Mouse (Mus musculus) retina, adult 2 months (tissue): Measurements from ENCODE around the gene Slc22a17.

Source experiments
- DNase-seq: peaks from one replicate; pipeline ENCODE4 v3.0.0-alpha.2; 2012; ENCODE audit warnings: low read depth, low spot score

Slc22a17 gene

DNA sequence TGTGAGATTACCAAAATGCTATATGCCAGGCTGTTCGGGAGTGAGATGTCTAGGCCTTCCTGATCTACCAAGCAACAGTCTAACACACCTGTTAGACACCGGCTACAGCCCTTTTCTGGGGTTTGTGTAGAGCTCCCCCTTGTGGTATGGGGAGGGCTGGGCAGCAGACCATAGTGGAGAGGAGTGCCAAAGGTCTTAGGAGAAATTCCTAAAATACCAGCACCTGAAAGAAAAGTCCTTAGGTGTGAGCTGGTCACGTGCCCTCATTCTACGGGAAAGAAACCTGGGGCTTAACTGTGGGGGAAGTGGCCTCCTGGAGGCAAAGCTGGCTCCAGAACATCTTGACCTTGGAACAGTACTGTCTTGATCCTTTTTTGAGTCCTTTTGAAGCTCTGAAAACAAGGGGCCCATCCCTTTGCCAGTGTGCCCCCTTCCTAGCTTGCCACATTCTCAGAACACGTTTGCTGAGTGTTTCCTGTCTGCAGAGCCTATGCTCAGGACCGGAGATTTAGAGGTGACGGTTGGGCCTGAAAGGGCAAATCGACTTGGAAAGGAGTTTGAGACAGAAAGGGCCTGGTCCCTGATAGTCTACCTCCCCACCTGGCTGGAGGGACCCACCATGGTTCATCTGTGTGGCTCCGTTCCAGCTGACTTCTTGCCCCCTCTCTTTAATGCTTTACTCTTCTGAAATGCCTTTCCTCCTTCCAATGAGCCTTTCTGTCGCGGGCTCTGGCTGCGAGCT lies 26.7 kb upstream of the Slc22a17 start:
- DNase-seq: peak; percentile 16

DNA sequence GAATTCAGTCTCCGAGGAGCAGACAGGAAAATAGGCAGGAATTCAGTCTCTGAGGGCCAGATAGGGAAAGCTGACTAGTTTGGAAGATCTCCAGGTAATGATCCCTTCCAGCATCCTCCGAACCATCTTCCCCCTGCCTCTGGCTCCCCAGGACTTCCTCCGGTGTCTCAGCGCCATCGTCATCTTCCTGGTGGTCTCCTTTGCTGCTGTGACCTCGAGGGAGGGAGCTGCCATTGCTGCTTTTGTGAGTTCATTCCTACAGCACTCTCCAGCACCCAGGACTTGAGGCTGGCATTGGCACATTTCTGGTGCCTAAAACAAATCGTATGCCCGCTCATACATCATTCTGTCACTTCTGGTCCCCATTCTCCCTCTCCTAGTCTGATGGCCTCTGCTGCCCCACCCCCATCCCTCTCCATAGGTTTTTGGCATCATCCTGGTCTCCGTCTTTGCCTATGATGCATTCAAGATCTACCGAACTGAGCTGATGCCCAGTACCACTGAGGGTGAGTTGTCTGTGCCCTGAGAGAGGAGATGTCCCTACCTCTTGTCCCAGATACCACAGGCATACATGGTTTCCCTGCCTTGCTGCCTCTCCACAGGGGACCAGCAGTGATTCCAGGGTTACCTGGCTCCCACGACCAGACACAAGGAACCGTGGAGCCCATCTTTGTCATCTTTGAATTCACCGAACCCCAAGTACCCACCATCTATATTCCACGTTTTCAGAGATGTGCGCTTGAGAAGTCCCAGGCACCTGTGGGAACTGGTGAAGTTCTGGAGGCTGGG lies 25.7 kb upstream of the Slc22a17 start:
- no peak for DNase-seq

DNA sequence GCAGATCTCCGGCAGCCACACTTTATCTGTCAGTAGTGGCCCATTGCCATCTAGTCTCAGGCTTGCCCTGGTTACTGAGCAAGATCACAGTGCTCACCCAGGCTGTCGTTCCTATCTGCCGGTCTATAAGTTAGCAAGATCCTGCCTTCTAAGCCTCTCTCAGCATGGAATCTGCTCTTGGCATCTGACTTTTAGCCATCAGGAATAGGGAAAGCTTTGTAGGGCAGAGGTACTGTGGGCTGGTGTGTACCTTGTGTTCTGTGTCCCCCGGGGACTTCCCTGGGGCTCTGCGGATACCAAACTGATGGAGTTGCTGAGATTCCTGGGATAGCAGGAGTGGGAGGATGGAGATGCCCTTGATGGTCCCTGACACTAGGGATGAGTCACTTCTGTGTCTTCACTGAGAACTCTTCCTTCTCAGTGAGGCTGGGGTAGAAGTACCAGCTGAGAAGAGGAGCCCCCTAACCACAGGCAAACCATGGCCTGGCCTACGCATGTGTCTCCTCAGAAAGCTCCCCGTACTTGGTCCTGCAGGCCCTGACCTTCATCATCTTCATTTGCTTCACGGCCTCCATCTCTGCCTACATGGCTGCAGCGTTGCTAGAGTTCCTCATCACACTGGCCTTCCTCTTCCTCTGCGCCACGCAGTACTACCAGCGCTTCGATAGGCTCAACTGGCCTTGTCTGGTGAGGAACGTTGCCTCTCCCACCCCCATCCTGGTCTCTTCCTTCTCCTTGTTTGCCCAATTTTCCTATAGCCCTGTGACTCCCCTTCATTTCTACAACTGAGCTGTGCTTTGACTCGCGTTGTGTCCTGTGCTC lies 24.6 kb upstream of the Slc22a17 start:
- no peak for DNase-seq

DNA sequence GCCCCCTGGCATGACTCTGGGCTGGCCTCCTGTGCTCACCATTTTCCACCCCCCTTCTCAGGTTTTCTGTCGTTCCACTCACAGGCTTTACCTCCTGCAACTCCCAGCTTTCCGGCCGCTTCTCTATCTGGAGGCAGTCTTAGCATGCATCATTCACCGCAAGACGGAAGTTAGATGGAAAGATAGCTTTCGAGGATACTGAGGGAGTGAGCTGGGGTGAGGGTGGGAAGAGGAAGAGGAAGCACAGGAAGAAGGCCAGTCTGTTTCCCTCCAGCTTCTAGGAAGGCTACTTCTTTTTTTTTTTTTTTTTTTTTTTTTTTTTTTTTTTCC lies 23.9 kb upstream of the Slc22a17 start:
- DNase-seq: no peak

DNA sequence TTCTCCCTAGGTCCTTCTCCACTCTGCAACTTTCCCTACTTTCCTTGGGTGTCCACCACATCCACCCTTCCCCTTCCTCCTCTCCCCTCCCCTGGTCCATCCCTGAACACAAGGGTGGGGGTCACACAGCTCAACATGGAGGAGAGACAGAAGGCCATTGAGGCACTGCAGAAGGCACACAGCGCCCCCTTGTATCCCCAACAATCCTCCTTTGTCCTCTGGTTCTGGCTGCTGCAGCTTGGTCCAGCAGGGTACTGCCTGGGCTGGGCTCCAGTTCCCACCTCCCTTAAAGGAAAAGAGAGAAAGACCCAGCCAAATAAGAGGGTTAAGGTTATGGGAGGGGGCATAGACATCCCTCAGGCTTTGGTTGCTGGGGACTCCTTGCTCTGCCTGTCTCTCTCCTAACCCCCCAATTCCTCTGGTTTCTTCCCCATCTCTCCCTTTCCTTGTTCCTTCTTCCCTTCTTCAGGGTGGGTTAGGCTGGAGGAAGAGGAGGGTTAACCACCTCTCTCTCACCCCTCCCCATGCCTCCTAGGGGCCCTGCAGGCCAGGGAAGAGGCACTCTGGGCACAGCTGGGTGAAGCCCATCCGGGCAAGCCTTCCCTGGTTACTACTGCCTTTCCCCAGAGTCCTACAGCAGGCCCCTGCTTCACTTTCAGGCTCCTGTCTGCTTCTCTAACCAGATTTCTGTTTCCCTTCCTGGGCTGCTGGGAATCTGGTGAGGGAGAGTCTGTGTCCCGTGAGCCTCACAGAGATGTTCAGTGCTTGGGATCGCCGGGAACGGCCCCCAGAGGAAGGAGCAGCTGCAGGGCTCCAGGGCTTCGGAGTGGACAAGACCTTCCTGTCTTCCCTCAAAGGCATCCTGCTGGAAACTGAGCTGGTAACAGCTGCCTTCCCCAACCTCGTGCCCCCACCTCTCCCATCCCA lies 23.2 kb upstream of the Slc22a17 start, which contains the start of gene Cmtm5:
Cmtm5 (plus strand) TSS at position 358 of the 927 bp plus-strand sequence.
- DNase-seq: no peak

DNA sequence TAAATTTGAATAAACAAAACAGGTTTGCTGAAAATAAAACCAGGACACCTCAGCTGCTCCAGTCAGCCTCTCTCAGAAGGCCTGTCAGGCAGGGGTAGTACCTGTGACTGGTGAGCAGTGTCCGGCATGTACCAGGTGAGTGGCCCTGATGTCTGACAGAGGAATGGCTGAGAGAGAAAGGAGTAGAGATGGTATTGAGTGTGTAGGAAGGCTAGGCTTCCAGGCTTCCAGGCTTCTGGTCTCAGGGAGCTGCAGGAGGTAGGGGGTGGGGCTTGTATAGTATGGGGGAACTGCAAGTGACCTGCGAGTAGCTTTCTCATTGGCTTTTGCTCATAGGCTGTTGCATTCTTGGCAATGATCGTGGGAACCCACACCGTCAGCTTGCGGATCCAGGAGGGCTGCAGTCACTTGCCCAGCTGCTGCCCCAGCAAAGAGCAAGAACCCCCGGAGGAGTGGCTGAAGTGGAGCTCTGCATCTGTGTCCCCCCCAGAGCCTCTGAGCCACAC lies 19.8 kb upstream of the Slc22a17 start, which contains the start of gene Il25:
Il25 (plus strand) TSS at position 51 of the 506 bp plus-strand sequence.
- DNase-seq: no peak

DNA sequence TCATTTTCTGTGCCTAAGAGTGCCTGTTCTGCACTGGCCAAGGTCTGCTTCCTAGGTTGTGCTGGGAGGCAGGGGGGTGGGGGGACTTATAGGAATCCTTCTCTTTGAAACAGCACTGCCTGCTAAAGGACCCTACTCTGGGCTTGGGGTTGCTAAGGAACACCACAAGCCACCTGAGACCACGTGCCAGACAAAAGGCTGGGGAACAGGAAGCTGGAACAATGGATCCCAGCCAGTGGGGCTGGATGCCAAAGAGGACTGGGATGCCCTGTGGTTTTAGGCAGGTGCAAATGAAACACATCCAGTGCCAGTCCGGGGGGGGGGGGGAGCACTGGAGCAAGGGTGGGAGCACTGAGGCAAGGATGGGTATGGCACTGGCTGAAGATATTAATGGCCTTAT lies 17.5 kb upstream of the Slc22a17 start:
- no peak for DNase-seq

DNA sequence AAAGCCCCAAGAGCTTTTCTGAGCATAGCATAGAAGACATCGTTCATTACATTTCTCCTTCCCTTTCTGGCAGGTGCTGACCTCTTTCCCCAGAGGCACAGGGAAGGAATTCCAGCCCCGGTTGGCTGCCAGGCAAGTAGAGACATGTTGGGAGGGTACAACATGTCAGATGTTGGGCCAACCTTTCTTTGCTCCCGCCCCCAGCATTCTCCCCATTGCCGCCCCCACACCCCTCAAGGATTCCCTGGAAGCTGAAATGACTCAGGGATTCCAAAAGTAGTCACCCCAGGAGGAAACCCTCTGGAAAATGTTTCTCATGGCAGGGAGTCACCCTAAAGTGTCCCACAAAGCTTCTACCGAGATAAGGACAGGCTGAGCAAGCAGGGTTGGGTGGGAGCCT lies 16.9 kb upstream of the Slc22a17 start:
- no peak for DNase-seq

DNA sequence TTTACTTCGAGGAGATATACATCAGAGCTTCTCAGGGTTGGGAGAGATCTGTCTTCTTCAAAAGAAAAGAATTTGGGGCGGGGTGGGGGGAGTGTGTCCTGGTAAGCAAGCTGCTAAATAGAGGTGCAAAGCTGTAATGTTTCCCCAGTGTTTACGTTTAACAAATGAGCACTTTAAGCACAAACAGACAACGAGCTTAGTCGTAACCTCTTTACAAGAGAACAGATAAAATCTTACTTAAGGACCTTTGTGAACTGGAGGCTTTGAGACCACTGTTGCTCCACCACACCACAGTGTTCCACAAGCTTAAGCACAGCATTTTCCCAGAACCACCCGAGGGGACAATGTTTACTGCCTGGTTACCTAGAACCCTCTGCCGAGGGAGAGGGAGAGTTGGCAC lies 14.4 kb upstream of the Slc22a17 start:
- DNase-seq: no peak

DNA sequence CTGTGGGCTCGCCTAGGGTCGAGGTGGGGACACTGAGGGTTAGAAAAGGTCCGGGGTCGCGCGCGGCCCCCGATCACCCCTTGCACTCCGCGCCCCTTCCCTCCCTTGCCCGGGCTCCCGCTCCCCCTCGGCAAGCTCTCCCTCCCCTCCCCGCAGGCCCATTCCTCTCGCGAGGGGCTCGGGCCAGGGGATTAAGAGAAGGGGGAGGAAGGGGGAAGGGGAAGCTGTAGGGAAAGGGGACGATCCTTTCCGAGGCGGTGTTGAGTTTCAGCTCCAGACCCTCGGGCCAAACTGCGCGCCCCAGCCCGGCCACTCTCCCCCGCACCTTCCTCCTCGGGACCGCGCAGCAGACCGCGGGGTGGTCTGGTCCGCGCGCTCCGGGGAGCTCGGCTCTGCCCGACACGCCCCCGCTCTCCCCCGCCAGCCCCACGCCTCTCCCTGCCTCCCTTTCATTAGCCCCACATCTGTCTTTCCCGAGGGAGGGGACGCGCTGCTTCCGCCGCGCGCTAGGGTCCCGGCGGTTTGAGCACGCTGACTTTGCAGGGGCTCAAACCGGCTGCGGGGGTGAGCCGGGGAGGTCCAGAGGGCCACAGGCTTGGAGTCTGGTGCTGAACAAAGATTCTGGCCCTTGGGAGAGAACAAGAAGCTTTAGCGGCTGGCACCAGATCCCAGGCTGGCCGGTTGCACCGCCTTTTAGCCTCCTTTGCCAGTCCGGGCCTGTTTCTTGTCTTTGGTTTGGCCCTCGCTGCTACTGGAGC lies 13.6 kb upstream of the Slc22a17 start:
- no peak for DNase-seq

DNA sequence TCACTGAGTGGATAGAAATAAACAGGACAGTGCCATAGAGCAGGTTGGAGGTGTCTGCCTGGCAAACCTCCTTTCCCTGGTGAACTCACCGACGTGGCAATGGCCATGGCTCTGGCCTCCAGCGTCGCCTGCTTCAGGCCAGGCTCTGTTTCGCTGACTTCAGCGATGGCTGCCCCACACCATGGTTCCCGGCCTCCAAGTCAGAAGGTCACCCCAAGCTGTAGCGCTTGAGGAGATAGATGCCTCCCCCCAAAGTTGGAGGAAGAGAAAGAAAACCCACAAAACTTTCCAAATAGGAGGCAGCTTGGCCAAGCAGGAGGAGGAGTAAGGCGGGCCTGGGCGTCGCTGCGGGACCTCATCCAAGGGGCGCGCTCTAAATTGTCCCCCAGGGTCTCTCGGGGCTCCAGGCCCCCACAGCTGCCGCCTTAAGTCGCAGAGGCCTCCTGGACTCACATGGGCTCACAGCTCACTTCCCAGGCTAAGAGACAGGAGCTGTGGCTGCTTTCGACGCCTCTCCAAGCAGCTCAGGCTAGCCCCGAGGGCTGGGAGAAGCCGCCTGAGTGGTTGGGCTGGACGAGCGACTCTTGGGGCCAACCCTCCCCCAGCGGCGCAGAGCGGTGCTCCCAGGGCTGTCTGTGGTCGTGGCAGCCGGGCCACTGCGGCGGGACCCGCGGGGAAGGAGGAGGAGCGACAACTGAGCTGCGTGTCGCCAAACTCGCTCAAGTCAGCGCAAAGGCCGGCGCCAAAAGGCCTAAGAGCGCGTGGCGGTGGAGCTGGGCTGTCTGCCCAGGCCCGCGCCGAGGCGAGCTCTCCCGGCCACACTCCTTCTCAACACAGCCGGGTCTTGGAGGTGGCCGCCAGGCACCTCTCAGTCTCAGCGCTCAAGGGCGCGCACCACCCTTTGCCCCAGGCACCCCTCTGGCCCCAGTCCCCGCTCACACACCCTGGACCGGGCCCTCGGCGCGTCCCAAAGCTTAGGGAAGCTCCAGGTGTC lies 12.7 kb upstream of the Slc22a17 start, which contains the start of gene Efs:
Efs (minus strand) TSS at position 778 of the 994 bp plus-strand sequence.
- DNase-seq: no peak

DNA sequence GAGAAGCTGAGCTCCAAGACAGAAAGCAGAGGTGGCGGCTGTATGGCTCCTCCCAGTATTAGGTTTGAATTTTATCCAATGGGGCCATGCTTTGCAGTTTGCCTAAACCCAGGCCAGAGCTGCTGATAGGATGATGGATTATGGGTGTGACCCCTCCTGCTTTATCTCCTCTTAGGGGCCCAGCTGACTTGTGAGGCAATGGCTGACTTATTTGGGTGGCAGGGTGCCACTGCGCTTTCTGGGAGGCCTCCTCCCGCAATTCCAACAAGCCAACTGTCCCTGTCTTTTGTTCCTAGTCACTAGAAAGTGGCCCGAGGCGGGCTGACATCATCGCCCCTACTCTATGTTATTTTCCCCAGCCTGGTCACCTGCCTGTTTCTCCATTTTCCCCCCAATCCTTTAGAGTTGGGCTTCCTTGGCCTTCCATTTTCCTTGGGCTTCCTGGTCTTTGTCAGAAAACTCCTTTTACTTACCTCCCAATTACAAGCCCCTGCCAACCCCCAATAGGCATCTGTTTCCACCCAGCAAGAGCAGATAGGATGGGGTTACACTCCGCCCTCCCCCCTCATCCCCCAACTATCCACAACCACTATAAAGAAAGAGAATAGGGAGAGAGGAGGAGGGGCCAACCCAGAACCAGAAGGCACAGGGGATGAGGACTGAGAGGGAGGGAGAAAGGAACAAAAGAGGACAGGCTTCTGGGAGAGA lies 11.9 kb upstream of the Slc22a17 start:
- no peak for DNase-seq

DNA sequence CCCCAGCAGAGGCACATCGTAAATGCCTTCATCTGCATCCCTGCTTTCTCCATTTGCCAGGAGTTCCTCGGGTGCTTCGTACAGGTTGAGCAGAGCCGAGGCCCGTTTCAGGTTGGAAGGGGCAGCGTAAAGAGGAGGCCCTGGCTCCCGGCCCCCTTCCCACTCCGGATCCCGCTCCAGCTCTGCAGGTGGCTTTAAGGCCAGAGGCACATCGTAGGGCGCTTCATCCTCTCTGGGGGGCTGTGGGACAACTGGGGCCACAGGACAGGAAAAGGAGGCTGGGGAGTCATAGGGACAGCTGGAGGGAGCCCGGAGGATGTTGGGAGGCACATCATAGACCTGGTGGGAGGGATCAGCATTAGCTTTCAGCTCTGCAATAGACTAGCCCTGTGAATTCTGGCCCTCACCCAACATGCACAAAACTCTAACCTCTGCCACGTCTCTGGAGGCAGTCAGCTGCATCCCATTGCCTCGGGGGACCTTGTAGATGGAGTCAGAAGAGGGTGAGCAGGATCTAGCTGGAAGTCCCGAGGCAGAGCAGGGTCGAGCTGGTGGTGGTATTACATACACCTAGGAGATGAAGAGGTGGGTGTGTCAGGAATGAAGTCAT lies 7.2 kb upstream of the Slc22a17 start:
- no peak for DNase-seq

DNA sequence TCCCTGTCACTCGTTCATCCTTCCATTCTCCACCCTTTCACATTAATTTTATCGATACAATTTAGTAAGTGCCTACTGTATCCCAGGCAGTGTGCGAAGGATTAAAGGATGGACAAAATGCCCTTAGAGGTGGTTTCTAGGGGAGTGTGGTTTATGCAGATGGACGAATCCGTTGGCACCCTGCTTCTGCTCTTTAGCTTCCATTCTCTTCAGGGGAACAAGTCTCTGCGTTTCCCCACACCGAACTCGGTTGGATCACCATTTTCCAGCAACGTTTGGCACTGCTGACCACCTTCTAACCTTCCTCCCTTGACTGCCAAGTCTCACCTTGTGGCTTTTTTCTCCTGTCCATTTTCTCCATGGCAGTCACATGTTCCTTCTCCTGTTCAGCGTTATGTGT lies 411 bp upstream of the Slc22a17 start:
- DNase-seq: no peak

DNA sequence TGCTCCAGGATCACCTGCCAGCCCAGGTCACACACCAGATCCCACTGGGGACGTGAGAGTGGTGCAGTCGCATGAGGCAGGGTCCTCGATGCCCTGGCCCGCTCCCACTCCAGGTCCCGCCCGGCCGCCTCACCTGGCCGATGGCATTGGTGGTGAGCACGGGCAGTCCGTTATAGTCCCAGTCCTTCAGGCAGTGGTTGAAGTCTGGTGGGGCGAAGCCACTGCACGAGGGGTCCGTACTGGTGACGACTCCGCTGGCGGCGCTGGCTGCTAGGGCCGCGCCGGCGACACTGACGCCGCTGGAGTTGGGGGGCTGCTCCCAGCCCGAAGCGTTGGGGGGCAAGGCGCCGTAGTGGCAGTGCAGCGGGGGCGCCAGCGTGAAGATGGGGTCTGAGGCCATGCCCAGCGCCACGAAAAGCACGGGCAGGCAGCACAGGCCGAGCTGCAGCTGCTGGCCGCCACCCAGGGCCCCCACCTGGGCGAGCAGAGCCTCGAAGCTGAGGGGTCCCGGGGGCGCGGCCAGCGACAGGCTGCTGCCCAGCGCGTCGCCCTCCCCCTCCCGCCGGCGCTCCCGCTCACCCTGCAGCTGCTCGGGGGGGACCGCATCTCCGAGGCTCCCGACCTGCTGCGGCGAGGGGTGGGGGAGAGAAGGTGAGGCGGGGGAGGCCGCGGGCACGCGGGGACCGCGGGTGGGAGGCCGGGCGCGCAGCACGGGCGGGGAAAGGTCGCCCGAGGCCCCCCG lies 652 bp downstream of the Slc22a17 start:
- DNase-seq: no peak

DNA sequence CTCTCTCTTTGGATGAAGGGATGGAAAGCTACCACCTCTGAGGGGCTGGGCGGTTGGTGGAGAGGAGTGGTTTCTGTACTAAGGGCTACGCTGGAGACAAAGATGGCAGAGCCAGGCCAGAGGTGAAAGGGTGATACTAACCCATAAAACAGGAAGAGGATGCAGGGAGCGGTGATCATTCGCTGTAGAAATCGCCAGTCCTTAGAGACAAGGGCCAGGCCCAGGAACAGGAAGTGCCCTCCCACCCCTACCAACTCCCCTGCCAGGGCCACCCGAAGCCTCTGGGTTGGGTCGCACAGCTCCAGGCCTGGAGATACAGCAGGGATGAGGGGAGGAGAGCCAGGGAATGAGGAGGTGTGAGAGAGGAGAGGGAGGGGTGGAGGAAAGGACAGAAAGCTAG lies 4.2 kb downstream of the Slc22a17 start:
- no peak for DNase-seq

DNA sequence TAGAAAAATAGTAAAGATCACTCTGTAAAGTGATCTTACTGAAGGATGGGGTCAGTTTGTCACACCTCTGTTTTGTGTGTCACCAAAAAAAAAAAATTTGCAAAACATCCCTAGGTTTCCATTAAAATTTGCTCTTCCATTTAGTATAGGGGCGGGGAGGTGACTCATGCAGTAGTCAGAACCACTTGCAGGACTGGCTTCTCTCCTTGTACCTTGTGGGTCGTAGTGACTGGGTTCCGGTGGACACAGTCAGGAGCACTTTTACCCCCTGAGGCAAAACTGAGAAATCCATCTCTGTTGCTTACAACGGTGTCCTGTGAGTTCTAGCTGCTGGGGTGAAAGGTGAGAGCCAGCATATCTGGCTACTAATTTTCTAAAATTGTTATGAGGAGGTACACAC lies 9.3 kb downstream of the Slc22a17 start:
- DNase-seq: no peak
